Mouse (Mus musculus) monocyte, adult 5-6 weeks (primary cell): ENCODE measurements around the gene Capns1. TPM values are rescaled to one million over a fixed set of nuclear protein-coding genes. Genes with fewer than 3 reads are reported as not detected.
"Not testable (repeated sequence)": the region's sequence is repeated elsewhere in the genome, so short reads cannot be mapped to it uniquely, and the experiment has no call there.

Source experiments
- ATAC-seq: fragments of 153-309, 156-312 bp; replicated peaks from 2 replicates; pipeline ENCODE4 v1.8.0; 2017; ENCODE audit warnings: mild to moderate bottlenecking; ENCODE audit not compliant: low TSS enrichment, insufficient number of reproducible peaks, severe bottlenecking, poor library complexity, low FRiP score
- total RNA-seq: library from RNA; stranded (forward); fragments of 200-1000, 200-491, 200-594 nt; gene quantifications from 3 replicates; pipeline ENCODE4 v1.2.3, GENCODE M21; 2017

Capns1 gene
- total RNA-seq = 217 to 229 TPM (median 219 TPM) in 3 replicates

GRCm38 (mm10) chr7:30198481-30198971, at the start of gene Capns1:
TSS of gene Capns1 (minus strand) at chr7:30198811.
- ATAC-seq = peak; percentile 73

GRCm38 (mm10) chr7:30237374-30237773, 38.8 kb upstream of the Capns1 start:
- ATAC-seq = not testable (repeated sequence)

- ATAC-seq = no peak
These were observed 37.0 kb upstream of the Capns1 start, which contains the start of gene Ovol3 for GRCm38 (mm10) chr7:30235625-30236024. TSS of gene Ovol3 (minus strand) at chr7:30235725.

- ATAC-seq = no peak
These were observed 36.5 kb upstream of the Capns1 start for GRCm38 (mm10) chr7:30235091-30235490.

GRCm38 (mm10) chr7:30234276-30234858, 35.8 kb upstream of the Capns1 start:
- ATAC-seq = no peak

GRCm38 (mm10) chr7:30233387-30233786, 34.8 kb upstream of the Capns1 start:
- no peak for ATAC-seq

- ATAC-seq = 0 out of 2 replicates have a peak, but pooled peaks have one; percentile 14
These were observed 34.1 kb upstream of the Capns1 start for GRCm38 (mm10) chr7:30232631-30233148.

GRCm38 (mm10) chr7:30231669-30232454, 33.3 kb upstream of the Capns1 start, which contains the start of the genes Polr2i and Tbcb:
TSS of gene Polr2i (plus strand) at chr7:30231948.
TSS of gene Tbcb (minus strand) at chr7:30232272.
- peak; percentile 94 for ATAC-seq

GRCm38 (mm10) chr7:30231328-30231668, 32.7 kb upstream of the Capns1 start:
- ATAC-seq = no peak

GRCm38 (mm10) chr7:30224206-30224605, 25.6 kb upstream of the Capns1 start:
- ATAC-seq = no peak

- no peak for ATAC-seq
These were observed 23.6 kb upstream of the Capns1 start for GRCm38 (mm10) chr7:30222205-30222604.

GRCm38 (mm10) chr7:30221433-30221832, 22.8 kb upstream of the Capns1 start:
- no peak for ATAC-seq

- ATAC-seq = 0 out of 2 replicates have a peak, but pooled peaks have one; percentile 16
These were observed 21.4 kb upstream of the Capns1 start for GRCm38 (mm10) chr7:30220008-30220356.

- ATAC-seq = peak; percentile 23; the same call in 1 of the 2 replicates
These were observed 20.8 kb upstream of the Capns1 start for GRCm38 (mm10) chr7:30219293-30220007.

- ATAC-seq = no peak
These were observed 18.7 kb upstream of the Capns1 start for GRCm38 (mm10) chr7:30217277-30217676.

- ATAC-seq = peak; percentile 72
These were observed 18.1 kb upstream of the Capns1 start for GRCm38 (mm10) chr7:30216723-30217151.

GRCm38 (mm10) chr7:30215875-30216274, 17.3 kb upstream of the Capns1 start:
- no peak for ATAC-seq

GRCm38 (mm10) chr7:30213881-30214280, 15.3 kb upstream of the Capns1 start:
- no peak for ATAC-seq

GRCm38 (mm10) chr7:30211025-30211424, 12.4 kb upstream of the Capns1 start:
- no peak for ATAC-seq
